Mouse (Mus musculus): ENCODE data around the gene Tars2. TPM values are rescaled to one million over a fixed set of nuclear protein-coding genes. Genes with fewer than 3 reads are reported as not detected.
"Not testable (repeated sequence)": the region's sequence is repeated elsewhere in the genome, so short reads cannot be mapped to it uniquely, and the experiment has no call there.

Tars2 gene
- polyA plus RNA-seq, 1 experiment: 32.8 TPM

GRCm38 (mm10) chr3:95695796-95696195 is 64.2 kb downstream of the Tars2 start:
- H3K79me2 ChIP-seq (ENCODE audit: control insufficient read depth, insufficient read depth): no peaks in the 10 kb centered on the region
- no peaks in the 10 kb centered on the region for H3K27me3 ChIP-seq (ENCODE audit: control insufficient read depth, insufficient read depth, insufficient read length)
- no peak for TF ChIP-seq MAX (IDR thresholded peaks at IDR 0.05)
- no peaks in the 10 kb centered on the region for H3K79me3 ChIP-seq (ENCODE audit: low read depth)
- H3K4me3 ChIP-seq (ENCODE audit: insufficient read depth, poor library complexity, severe bottlenecking): no peak overlapping the region
- H3ac ChIP-seq (ENCODE audit: control insufficient read depth, insufficient read length, low read depth): no peak overlapping the region
- no peaks in the 10 kb centered on the region for H3K36me3 ChIP-seq (ENCODE audit: control insufficient read depth, insufficient read depth)

DNA sequence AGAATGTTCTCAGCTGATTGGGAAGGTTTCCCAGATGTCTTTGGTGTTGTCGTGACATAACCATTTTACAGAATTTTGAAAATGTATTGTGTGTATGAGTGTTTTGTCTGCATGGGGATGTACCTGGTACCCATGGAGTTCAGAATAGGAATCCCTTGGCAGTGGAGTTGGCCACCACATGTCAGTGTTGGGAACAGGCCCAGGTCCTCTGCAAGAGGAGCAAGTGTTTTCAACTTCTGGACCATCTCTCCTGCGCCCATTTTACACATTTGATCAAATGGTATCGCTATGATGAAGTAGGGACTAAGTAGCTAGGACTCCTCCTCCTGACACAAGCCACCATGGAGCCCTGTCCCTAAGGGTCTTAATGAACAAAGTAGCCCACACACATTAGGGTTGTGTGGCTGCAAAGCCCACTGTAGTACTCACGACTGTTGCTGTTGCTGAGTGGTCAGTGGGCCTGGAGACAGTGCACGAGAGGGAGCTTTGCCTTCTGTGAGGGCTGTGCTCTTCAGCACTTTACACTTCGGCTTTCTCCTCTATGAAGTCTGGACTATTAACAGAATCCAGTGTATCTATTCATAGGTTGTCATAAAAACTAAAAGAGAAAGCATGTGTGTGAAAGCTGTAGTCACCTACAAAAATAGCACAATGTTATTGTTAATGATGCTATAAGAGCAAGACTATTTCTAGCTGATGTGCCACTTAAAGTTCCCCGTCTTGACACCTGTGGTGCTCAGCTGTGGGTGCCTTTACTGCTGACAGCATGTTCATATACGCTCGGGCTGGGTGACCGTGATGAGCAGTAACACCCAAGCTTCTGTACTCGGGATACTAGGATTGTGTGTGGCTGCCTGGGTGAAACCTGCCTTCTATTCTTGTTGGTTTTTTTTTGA is 65.0 kb downstream of the Tars2 start:
- no peak for TF ChIP-seq CTCF (IDR thresholded peaks at IDR 0.05; ENCODE audit: control insufficient read depth, insufficient read depth, insufficient read length)
- no peak for TF ChIP-seq USF1 (IDR thresholded peaks at IDR 0.05; ENCODE audit: low read depth)
- TF ChIP-seq MAX (IDR thresholded peaks at IDR 0.05): no peak
- TF ChIP-seq CEBPB (IDR thresholded peaks at IDR 0.05; ENCODE audit: low read depth): no peak
- TF ChIP-seq MYOG (IDR thresholded peaks at IDR 0.05; ENCODE audit: control insufficient read depth, extremely low read depth, insufficient read length): no peak
- no peak for TF ChIP-seq MYOD1 (IDR thresholded peaks at IDR 0.05; ENCODE audit: control insufficient read depth, insufficient read length, low read depth)
- no peak for TF ChIP-seq FOSL1 (IDR thresholded peaks at IDR 0.05; ENCODE audit: insufficient read depth, low read length, poor library complexity, severe bottlenecking)

GRCm38 (mm10) chr3:95693821-95694807 is 65.9 kb downstream of the Tars2 start:
- Histone ChIP-seq H3K27me3 (ENCODE audit: control insufficient read depth, insufficient read depth, insufficient read length) (no peaks in the 10 kb centered on the region), H3K36me3 (ENCODE audit: control insufficient read depth, insufficient read depth) (no peaks in the 10 kb centered on the region), H3ac (ENCODE audit: control insufficient read depth, insufficient read length, low read depth) (no peak overlapping the region), H3K79me2 (ENCODE audit: control insufficient read depth, insufficient read depth) (no peaks in the 10 kb centered on the region), H3K4me3 (ENCODE audit: insufficient read depth, poor library complexity, severe bottlenecking) (no peak overlapping the region), H3K79me3 (ENCODE audit: low read depth) (no peaks in the 10 kb centered on the region)
- TF ChIP-seq CEBPB (IDR thresholded peaks at IDR 0.05; ENCODE audit: low read depth) (no peak), MAX (IDR thresholded peaks at IDR 0.05) (no peak), MYOG (IDR thresholded peaks at IDR 0.05; ENCODE audit: control insufficient read depth, extremely low read depth, insufficient read length) (no peak), MYOD1 (IDR thresholded peaks at IDR 0.05; ENCODE audit: control insufficient read depth, insufficient read length, low read depth) (no peak), FOSL1 (IDR thresholded peaks at IDR 0.05; ENCODE audit: insufficient read depth, low read length, poor library complexity, severe bottlenecking) (no peak), USF1 (IDR thresholded peaks at IDR 0.05; ENCODE audit: low read depth) (no peak), CTCF (IDR thresholded peaks at IDR 0.05; ENCODE audit: control insufficient read depth, insufficient read depth, insufficient read length) (no peak)

More for the DNA sequence above, 65.0 kb downstream of the Tars2 start:
- no peaks in the 10 kb centered on the region for H3K79me3 ChIP-seq (ENCODE audit: low read depth)
- no peaks in the 10 kb centered on the region for H3K36me3 ChIP-seq (ENCODE audit: control insufficient read depth, insufficient read depth)
- no peak overlapping the region for H3ac ChIP-seq (ENCODE audit: control insufficient read depth, insufficient read length, low read depth)
- H3K27me3 ChIP-seq (ENCODE audit: control insufficient read depth, insufficient read depth, insufficient read length): no peaks in the 10 kb centered on the region
- no peaks in the 10 kb centered on the region for H3K79me2 ChIP-seq (ENCODE audit: control insufficient read depth, insufficient read depth)
- H3K4me3 ChIP-seq (ENCODE audit: insufficient read depth, poor library complexity, severe bottlenecking): no peak overlapping the region

DNA sequence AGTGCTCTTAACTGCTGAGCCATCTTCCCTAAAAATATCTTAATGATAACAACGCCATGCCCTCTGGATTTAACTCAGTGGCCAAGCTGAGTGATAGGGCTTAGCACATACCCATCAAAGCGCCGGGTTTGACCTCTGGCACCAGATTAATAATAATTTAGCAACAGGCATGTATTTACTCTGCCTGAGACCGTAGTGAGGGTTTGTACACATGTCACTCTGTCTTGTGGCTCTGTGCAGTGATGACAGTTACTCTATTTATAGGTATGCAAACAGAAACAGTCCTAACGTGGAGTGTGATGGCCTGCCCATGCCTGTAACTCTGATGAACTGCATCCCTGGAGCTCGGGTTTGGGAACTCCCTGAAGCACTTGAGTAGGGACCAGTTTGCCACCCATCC is 67.3 kb downstream of the Tars2 start:
- Histone ChIP-seq H3K4me3 (ENCODE audit: insufficient read depth, poor library complexity, severe bottlenecking) (no peak overlapping the region), H3ac (ENCODE audit: control insufficient read depth, insufficient read length, low read depth) (no peak overlapping the region), H3K36me3 (ENCODE audit: control insufficient read depth, insufficient read depth) (no peaks in the 10 kb centered on the region), H3K79me2 (ENCODE audit: control insufficient read depth, insufficient read depth) (no peaks in the 10 kb centered on the region), H3K27me3 (ENCODE audit: control insufficient read depth, insufficient read depth, insufficient read length) (no peaks in the 10 kb centered on the region), H3K79me3 (ENCODE audit: low read depth) (no peaks in the 10 kb centered on the region)
- TF ChIP-seq MYOD1 (IDR thresholded peaks at IDR 0.05; ENCODE audit: control insufficient read depth, insufficient read length, low read depth): no peak
- TF ChIP-seq MYOG (IDR thresholded peaks at IDR 0.05; ENCODE audit: control insufficient read depth, extremely low read depth, insufficient read length): no peak
- no peak for TF ChIP-seq CTCF (IDR thresholded peaks at IDR 0.05; ENCODE audit: control insufficient read depth, insufficient read depth, insufficient read length)
- TF ChIP-seq CEBPB (IDR thresholded peaks at IDR 0.05; ENCODE audit: low read depth): no peak
- TF ChIP-seq FOSL1 (IDR thresholded peaks at IDR 0.05; ENCODE audit: insufficient read depth, low read length, poor library complexity, severe bottlenecking): no peak
- no peak for TF ChIP-seq MAX (IDR thresholded peaks at IDR 0.05)
- TF ChIP-seq USF1 (IDR thresholded peaks at IDR 0.05; ENCODE audit: low read depth): no peak

DNA sequence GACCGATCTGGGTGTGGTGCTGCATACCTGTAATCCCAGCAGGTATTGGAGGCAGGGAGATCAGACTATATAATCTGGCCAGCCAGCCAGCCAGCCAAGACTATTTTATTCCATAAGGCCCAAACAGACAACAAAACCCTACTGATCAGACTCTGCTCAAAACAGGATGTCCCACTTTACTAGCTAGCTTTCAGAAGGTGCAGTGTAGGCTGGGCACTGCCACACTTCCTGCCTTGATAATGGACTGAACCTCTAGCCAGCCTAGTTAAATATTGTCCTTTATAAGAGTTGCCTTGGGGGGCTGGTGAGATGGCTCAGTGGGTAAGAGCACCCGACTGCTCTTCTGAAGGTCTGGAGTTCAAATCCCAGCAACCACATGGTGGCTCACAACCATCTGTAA is 69.5 kb downstream of the Tars2 start:
- H3K79me2 ChIP-seq (ENCODE audit: control insufficient read depth, insufficient read depth); H3ac ChIP-seq (ENCODE audit: control insufficient read depth, insufficient read length, low read depth); H3K27me3 ChIP-seq (ENCODE audit: control insufficient read depth, insufficient read depth, insufficient read length); H3K79me3 ChIP-seq (ENCODE audit: low read depth); H3K4me3 ChIP-seq (ENCODE audit: insufficient read depth, poor library complexity, severe bottlenecking); H3K36me3 ChIP-seq (ENCODE audit: control insufficient read depth, insufficient read depth): not testable (repeated sequence)

Small RNA genes within 50 kb of the gene (microRNA-seq; reads per million reads assigned to microRNA genes)
- gene Mir7014 (ENCODE audit: borderline microRNAs expressed): 0.68 reads per million, percentile 14 among the genes with 10 or more reads in this experiment

Other genes with a start within 250 kb of the Tars2 start
- gene Ctss, start 233.4 kb downstream of the Tars2 start, polyA plus RNA-seq (2012; fragmentation: generic; extraction: Trizol): not detected
- not detected for gene Hormad1, start 200.5 kb downstream of the Tars2 start, polyA plus RNA-seq (2012; fragmentation: generic; extraction: Trizol)
- gene Golph3l, start 171.3 kb downstream of the Tars2 start, polyA plus RNA-seq (2012; fragmentation: generic; extraction: Trizol): 4.5 TPM
- gene Ensa, start 135.2 kb downstream of the Tars2 start, polyA plus RNA-seq (2012; fragmentation: generic; extraction: Trizol): 42.0 TPM
- 46.4 TPM for gene Mcl1, start 101.4 kb downstream of the Tars2 start, polyA plus RNA-seq (2012; fragmentation: generic; extraction: Trizol)
- gene Adamtsl4, start 72.3 kb downstream of the Tars2 start, polyA plus RNA-seq (2012; fragmentation: generic; extraction: Trizol): 3.1 TPM
- 189 TPM for gene Ecm1, start 20.6 kb downstream of the Tars2 start, polyA plus RNA-seq (2012; fragmentation: generic; extraction: Trizol)
- gene Rprd2, start 58.7 kb upstream of the Tars2 start, polyA plus RNA-seq (2012; fragmentation: generic; extraction: Trizol): 7.7 TPM
- gene Prpf3, start 95.7 kb upstream of the Tars2 start, polyA plus RNA-seq (2012; fragmentation: generic; extraction: Trizol): 26.7 TPM
- 441 TPM for gene Mrps21, start 111.3 kb upstream of the Tars2 start, polyA plus RNA-seq (2012; fragmentation: generic; extraction: Trizol)
- 4.4 TPM for gene Ciart, start 122.0 kb upstream of the Tars2 start, polyA plus RNA-seq (2012; fragmentation: generic; extraction: Trizol)
- 8.7 TPM for gene BC028528, start 131.8 kb upstream of the Tars2 start, polyA plus RNA-seq (2012; fragmentation: generic; extraction: Trizol)
- 79.0 TPM for gene Aph1a, start 133.8 kb upstream of the Tars2 start, polyA plus RNA-seq (2012; fragmentation: generic; extraction: Trizol)
- not detected for gene Car14, start 144.5 kb upstream of the Tars2 start, polyA plus RNA-seq (2012; fragmentation: generic; extraction: Trizol)
- 66.3 TPM for gene Anp32e, start 169.0 kb upstream of the Tars2 start, polyA plus RNA-seq (2012; fragmentation: generic; extraction: Trizol)
- 103 TPM for gene Plekho1, start 235.8 kb upstream of the Tars2 start, polyA plus RNA-seq (2012; fragmentation: generic; extraction: Trizol)